Mouse (Mus musculus) intestine, embryonic 16.5 days (tissue): Measurements from ENCODE around the gene Trpm8. TPM values are rescaled to one million over a fixed set of nuclear protein-coding genes. Genes with fewer than 3 reads are reported as not detected.

Experiments
- ATAC-seq: fragments of 200-750 bp; cut with Nextera tagmentation; 2 replicates; pipeline ENCODE4 v1.8.0; 2017; ENCODE audit warnings: moderate TSS enrichment, moderate library complexity
- H3K27ac ChIP-seq: fragments of 300-500 bp; sonication (generic); 2 replicates; pipeline ENCODE4 v1.5.1; 2014; ENCODE audit warnings: mild to moderate bottlenecking, low read length
- H3K27me3 ChIP-seq: fragments of 300-500 bp; sonication (generic); replicated peaks from 2 replicates; pipeline ENCODE4 v1.6.1; 2014; ENCODE audit warnings: low read length, control low read depth, mixed read lengths; ENCODE audit not compliant: control insufficient read depth, insufficient read depth
- H3K36me3 ChIP-seq: fragments of 300-500 bp; sonication (generic); 2 replicates; pipeline ENCODE4 v1.6.1; 2014; ENCODE audit warnings: low read length, control low read depth; ENCODE audit not compliant: control insufficient read depth, insufficient read depth
- H3K4me1 ChIP-seq: fragments of 300-500 bp; sonication (generic); 2 replicates; pipeline ENCODE4 v1.6.1; 2014; ENCODE audit warnings: low read length, control low read depth, mixed read lengths; ENCODE audit not compliant: control insufficient read depth, insufficient read depth
- H3K4me2 ChIP-seq: fragments of 300-500 bp; sonication (generic); 2 replicates; pipeline ENCODE4 v1.6.1; 2014; ENCODE audit warnings: low read depth, low read length, control low read depth
- H3K4me3 ChIP-seq: fragments of 300-500 bp; sonication (generic); 2 replicates; pipeline ENCODE4 v1.5.1; 2014; ENCODE audit warnings: mild to moderate bottlenecking, low read length
- H3K9ac ChIP-seq: fragments of 300-500 bp; sonication (generic); 2 replicates; pipeline ENCODE4 v1.6.1; 2014; ENCODE audit warnings: low read depth, low read length
- H3K9me3 ChIP-seq: fragments of 300-500 bp; sonication (generic); 2 replicates; pipeline ENCODE4 v1.6.1; 2016; ENCODE audit warnings: low read length, control low read depth; ENCODE audit not compliant: control insufficient read depth
- WGBS: fragments of 180-500 bp; shearing (Covaris S2); extraction: QIAGEN DNeasy Blood & Tissue Kit; methylation state at CpG from one replicate; pipeline ENCODE4 v1.1.7; 2014; 5-methylcytosine and 5-hydroxymethylcytosine counted together
- polyA plus RNA-seq: library from polyadenylated mRNA; unstranded; fragments of >200 nt; fragmentation: Nextera tagmentation; extraction: Ambion mirVana; gene quantifications from 2 replicates; pipeline ENCODE4 v1.2.1, GENCODE M21; 2015

The Trpm8 gene
- polyA plus RNA-seq, 1 experiment from 2014 or later: not detected

GRCm38 (mm10) chr1:88260604-88261377 is 16.7 kb upstream of the Trpm8 start:
- Histone ChIP-seq H3K27me3 (no peaks in the 10 kb centered on the region), H3K4me2 (no peak overlapping the region), H3K36me3 (peaks cover 51% of the 10 kb centered on the region), H3K9me3 (peaks cover 6% of the 10 kb centered on the region; the same call in 1 of the 2 replicates), H3K27ac (no peak overlapping the region), H3K9ac (no peak overlapping the region), H3K4me1 (0 out of 2 replicates have a peak, but pooled peaks cover 10% of the 10 kb centered on the region), H3K4me3 (no peak overlapping the region)
- 83% methylated on average over 10 of the region's 10 CpGs for WGBS
- ATAC-seq: peak; percentile 1; the same call in 1 of the 2 replicates

- WGBS: 85% methylated on average over 7 of the region's 7 CpGs
- Histone ChIP-seq H3K4me1 (0 out of 2 replicates have a peak, but pooled peaks cover 10% of the 10 kb centered on the region), H3K4me2 (no peak overlapping the region), H3K9ac (no peak overlapping the region), H3K36me3 (peaks cover 60% of the 10 kb centered on the region), H3K27ac (no peak overlapping the region), H3K4me3 (no peak overlapping the region), H3K27me3 (no peaks in the 10 kb centered on the region), H3K9me3 (no peaks in the 10 kb centered on the region)
- ATAC-seq: peak; percentile 8; the same call in 1 of the 2 replicates
Observed at GRCm38 (mm10) chr1:88261706-88262105, 15.8 kb upstream of the Trpm8 start.

DNA sequence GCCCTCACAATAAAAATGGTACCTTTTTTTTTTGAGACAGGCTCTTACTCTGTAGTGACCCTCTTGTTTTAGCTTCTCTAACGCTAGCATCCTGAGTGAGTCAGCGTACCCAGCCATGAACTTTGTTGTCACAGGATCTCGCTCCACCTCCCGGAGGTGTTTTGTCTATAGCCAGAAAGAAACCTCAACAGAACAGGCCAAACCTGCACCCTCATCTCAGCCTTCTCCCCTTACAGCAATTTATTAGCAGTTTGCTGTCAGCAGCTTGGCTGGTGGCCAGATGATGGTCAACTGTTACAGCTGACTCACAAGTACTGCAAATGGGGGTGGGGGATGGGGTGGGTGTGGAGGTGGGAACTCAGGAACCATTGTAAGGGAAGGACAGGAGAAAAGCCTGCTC is 15.2 kb upstream of the Trpm8 start:
- Histone ChIP-seq H3K27ac (no peak overlapping the region), H3K9ac (no peak overlapping the region), H3K36me3 (peaks cover 66% of the 10 kb centered on the region), H3K4me2 (no peak overlapping the region), H3K4me1 (0 out of 2 replicates have a peak, but pooled peaks cover 10% of the 10 kb centered on the region), H3K9me3 (no peaks in the 10 kb centered on the region), H3K27me3 (no peaks in the 10 kb centered on the region), H3K4me3 (no peak overlapping the region)
- ATAC-seq: peak; percentile 9; the same call in 1 of the 2 replicates
- WGBS: 75% methylated on average over 4 of the region's 4 CpGs

GRCm38 (mm10) chr1:88262961-88263360 is 14.5 kb upstream of the Trpm8 start:
- no peak overlapping the region for H3K4me3 ChIP-seq
- H3K9ac ChIP-seq: no peak overlapping the region
- H3K9me3 ChIP-seq: no peaks in the 10 kb centered on the region
- H3K4me2 ChIP-seq: no peak overlapping the region
- peaks cover 73% of the 10 kb centered on the region for H3K36me3 ChIP-seq
- no peak overlapping the region for H3K27ac ChIP-seq
- ATAC-seq: no peak
- 0 out of 2 replicates have a peak, but pooled peaks cover 10% of the 10 kb centered on the region for H3K4me1 ChIP-seq
- WGBS: 76% methylated on average over 6 of the region's 6 CpGs
- H3K27me3 ChIP-seq: no peaks in the 10 kb centered on the region

DNA sequence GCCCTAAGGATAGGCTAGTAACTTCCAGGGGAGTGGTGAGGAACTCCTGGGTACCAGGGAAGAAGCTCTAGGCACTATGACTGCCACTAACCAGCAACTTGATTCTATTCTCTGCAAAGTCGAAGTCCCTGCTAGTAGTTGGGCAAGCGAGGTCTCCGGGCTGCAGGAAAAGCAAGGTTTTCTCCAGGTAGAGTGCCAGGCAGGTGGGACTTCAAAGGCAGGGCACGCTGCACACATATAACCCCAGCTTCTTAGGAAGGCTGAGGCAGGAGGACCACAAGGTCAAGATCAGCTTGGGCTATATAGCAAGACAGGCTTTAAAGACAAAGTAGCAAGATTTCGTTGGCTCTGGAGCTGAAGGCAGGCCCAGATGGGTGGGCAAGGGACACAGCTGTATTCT is 13.7 kb upstream of the Trpm8 start:
- H3K9me3 ChIP-seq: no peaks in the 10 kb centered on the region

GRCm38 (mm10) chr1:88264237-88264868 is 13.1 kb upstream of the Trpm8 start:
- WGBS: 88% methylated on average over 7 of the region's 7 CpGs
- no peak for ATAC-seq
- Histone ChIP-seq H3K9ac (no peak overlapping the region), H3K36me3 (peaks cover 86% of the 10 kb centered on the region), H3K9me3 (no peaks in the 10 kb centered on the region), H3K4me2 (no peak overlapping the region), H3K4me3 (no peak overlapping the region), H3K27ac (no peak overlapping the region), H3K27me3 (no peaks in the 10 kb centered on the region), H3K4me1 (0 out of 2 replicates have a peak, but pooled peaks cover 10% of the 10 kb centered on the region)

More for the DNA sequence above, 13.7 kb upstream of the Trpm8 start:
- H3K4me1 ChIP-seq: 0 out of 2 replicates have a peak, but pooled peaks cover 10% of the 10 kb centered on the region
- no peak for ATAC-seq
- no peaks in the 10 kb centered on the region for H3K27me3 ChIP-seq
- H3K27ac ChIP-seq: no peak overlapping the region
- H3K36me3 ChIP-seq: peaks cover 81% of the 10 kb centered on the region
- H3K4me2 ChIP-seq: no peak overlapping the region
- no peak overlapping the region for H3K4me3 ChIP-seq
- whole genome bisulfite sequencing: 91% methylated on average over 5 of the region's 5 CpGs
- no peak overlapping the region for H3K9ac ChIP-seq

DNA sequence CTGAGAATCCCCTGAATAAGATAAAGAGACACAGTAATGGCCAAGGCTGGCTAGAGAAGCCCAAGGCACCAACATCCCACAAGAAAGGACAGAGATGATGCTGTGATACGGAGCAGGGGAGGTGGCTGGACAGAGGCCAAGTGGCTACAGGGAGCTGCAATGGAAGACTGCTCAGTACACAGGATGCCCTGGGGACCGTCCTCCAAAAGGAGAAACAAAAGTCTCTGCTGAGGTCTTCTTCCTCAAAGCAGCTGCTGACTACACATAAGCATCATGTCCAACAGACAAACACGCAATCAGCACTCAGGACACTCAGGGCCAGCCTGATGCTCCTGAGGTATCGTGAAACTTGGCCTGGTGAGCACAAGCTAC is 12.6 kb upstream of the Trpm8 start:
- 77% methylated on average over 4 of the region's 4 CpGs for WGBS
- no peak overlapping the region for H3K4me2 ChIP-seq
- ATAC-seq: no peak

GRCm38 (mm10) chr1:88266123-88266522 is 11.3 kb upstream of the Trpm8 start:
- 89% methylated on average over 13 of the region's 13 CpGs for WGBS
- H3K9me3 ChIP-seq: no peaks in the 10 kb centered on the region
- H3K4me1 ChIP-seq: 0 out of 2 replicates have a peak, but pooled peaks cover 5% of the 10 kb centered on the region
- H3K9ac ChIP-seq: no peak overlapping the region
- ATAC-seq: no peak
- H3K4me2 ChIP-seq: no peak overlapping the region
- H3K27ac ChIP-seq: no peak overlapping the region
- H3K4me3 ChIP-seq: no peak overlapping the region
- H3K36me3 ChIP-seq: peaks cover 88% of the 10 kb centered on the region
- H3K27me3 ChIP-seq: no peaks in the 10 kb centered on the region

More for the DNA sequence above, 12.6 kb upstream of the Trpm8 start:
- H3K9ac ChIP-seq: no peak overlapping the region
- no peaks in the 10 kb centered on the region for H3K27me3 ChIP-seq
- no peak overlapping the region for H3K4me3 ChIP-seq
- H3K9me3 ChIP-seq: no peaks in the 10 kb centered on the region
- 0 out of 2 replicates have a peak, but pooled peaks cover 8% of the 10 kb centered on the region for H3K4me1 ChIP-seq
- no peak overlapping the region for H3K27ac ChIP-seq
- peaks cover 92% of the 10 kb centered on the region for H3K36me3 ChIP-seq

DNA sequence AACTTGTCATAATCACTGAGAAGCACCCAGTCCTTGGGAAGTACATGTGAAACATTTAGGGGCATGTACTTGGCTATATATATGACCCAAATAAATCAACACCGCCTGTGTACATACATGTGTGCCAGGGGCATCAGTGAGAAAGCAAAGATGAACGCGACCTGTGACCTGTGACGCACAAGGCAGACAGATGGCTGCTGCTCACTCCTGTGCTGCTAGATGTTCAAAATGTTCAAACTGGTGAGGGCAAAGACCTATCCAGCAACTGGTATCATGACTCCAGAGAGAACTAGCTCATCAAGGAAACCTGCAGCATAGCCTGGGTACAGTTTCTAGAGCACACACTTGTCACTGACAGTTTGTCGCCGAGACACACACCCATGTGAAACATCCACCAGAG is 10.0 kb upstream of the Trpm8 start:
- WGBS: 94% methylated on average over 6 of the region's 6 CpGs

More for the DNA sequence above, 10.0 kb upstream of the Trpm8 start:
- H3K4me1 ChIP-seq: 0 out of 2 replicates have a peak, but pooled peaks cover 2% of the 10 kb centered on the region
- no peak for ATAC-seq
- no peak overlapping the region for H3K9ac ChIP-seq
- H3K27ac ChIP-seq: no peak overlapping the region
- no peaks in the 10 kb centered on the region for H3K9me3 ChIP-seq
- H3K36me3 ChIP-seq: peaks cover 87% of the 10 kb centered on the region
- no peaks in the 10 kb centered on the region for H3K27me3 ChIP-seq
- no peak overlapping the region for H3K4me3 ChIP-seq
- H3K4me2 ChIP-seq: no peak overlapping the region
